Mouse (Mus musculus) induced T-regulatory cell, adult 2 months (primary cell): ENCODE data around the gene Cbln4.

ENCODE experiments used
- DNase-seq: peaks from one replicate; pipeline ENCODE4 v3.0.0-alpha.2; 2012; ENCODE audit warnings: low read depth

The Cbln4 gene

GRCm38 (mm10) chr2:172043235-172043610, at the start of gene Cbln4:
Cbln4 (minus strand) TSS chr2:172043466.
- no peak for DNase-seq

DNA sequence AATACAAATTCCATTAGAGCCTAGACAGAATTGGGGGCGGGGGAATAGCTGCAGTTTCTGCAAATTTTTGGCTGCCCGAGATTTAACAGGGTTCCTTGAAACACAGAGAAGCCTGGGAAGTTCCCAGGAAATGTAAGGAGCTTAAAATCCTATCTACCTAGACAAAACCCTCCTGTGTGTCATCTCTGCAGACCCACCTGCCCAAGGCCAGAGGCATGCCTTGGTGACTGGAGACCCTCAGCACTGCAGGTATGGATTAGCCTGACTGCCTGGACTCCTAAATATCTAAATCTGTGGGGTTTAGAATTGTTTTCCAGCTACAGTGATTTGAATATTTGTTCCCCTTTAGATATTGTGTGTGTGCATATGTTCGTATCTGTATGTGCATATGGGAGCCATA, 35.3 kb upstream of the Cbln4 start:
- no peak for DNase-seq

DNA sequence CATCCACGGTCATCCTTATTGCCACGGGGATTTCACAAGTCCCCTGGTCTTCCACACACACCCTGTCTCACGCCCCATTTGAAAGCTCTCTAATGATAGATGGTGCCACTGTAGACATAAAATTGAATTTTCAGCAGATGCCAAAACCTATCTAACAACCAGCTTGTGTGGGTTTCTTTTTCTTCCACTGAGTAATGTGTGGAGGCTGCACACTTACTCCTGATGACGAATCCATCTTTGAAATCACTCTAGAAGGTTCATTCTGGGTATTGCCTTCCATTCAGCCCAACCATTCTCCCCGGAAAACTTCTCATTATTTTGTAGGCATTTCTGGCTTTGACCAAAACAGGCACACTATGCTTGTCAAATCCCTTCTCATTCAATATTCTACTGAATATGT, 33.0 kb upstream of the Cbln4 start:
- no peak for DNase-seq

- DNase-seq, result no peak
Observed at GRCm38 (mm10) chr2:172062876-172063275, 19.6 kb upstream of the Cbln4 start.

DNA sequence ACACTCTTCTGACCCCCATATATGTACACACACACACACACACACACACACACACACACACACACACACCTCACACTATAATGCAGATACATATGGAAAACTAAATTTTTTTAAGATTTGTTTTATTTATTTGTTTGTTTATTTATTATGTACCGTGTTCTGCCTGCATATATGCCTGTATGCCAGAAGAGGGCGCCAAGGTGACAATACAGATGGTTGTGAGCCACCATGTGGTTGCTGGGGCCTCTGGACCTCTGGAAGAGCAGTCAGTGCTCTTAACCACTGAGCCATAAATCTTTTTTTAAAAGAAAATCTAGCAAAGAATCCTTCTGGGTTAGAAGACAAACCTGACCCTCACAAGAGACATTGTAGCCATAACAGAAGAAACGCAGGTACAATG, 16.5 kb upstream of the Cbln4 start:
- DNase-seq, result no peak

GRCm38 (mm10) chr2:172058936-172059665, 15.8 kb upstream of the Cbln4 start:
- no peak for DNase-seq

DNA sequence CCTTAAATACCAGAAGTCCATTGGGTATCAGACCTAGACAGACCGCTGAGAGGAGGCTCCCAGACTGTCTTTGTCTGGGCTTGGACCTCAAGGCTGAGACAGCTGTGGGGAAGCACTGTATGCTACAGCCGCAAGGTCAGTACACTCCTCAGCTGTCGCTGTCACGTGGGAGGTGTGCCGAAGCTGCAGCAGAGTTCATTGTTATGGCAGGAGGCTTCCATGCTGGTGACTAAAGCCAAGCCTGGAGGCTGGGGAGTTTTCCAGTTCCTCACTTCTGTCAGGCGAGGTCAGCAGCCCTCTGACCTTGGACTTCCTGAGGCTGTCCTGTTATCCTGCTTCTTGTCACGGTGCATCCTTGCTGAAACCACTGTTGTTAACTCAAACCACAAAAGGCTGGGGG, 2.7 kb upstream of the Cbln4 start:
- DNase-seq, result no peak

GRCm38 (mm10) chr2:172042607-172043234, 545 bp downstream of the Cbln4 start:
- no peak for DNase-seq

DNA sequence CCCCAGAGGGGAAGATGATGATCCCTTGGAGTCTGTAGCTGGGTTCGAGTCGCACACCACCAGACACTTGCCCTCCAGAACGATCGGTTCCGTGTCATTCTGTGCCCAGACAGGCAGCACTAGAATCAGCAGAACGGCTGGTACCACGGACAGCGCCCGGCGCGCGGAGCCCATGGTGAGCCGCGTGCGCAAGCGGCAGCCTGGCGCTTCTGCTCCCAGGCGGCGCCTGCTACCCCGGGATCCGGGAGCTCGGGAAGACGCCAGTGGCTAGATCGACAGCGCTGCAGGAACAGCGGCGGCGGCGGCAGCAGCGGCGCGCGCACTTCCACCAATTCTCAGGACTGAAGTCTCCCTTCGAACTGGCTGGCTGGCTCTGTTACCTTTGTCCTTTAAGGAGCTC, 1.1 kb downstream of the Cbln4 start:
- no peak for DNase-seq

GRCm38 (mm10) chr2:172040859-172041258, 2.4 kb downstream of the Cbln4 start:
- no peak for DNase-seq

DNA sequence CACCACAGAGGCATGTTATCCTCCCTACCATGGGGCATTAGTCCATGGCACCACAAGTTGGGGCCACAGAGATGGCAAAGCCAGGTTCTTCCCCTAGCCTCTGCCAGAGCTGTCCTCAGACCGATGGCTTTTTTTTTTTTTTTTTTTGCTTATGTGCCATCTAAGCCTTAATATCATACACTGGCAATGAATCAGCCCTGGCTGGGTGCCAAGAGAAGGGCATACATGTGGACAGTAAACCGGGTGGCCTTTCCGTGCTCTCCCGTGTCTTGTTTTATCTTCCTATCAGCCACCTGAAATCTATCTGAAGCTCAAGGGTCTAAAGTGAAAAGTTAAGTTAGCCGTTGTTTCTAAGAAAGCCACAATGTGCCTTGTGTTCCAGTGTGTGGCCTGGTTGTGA, 3.7 kb downstream of the Cbln4 start:
- no peak for DNase-seq

- no peak for DNase-seq
Observed at GRCm38 (mm10) chr2:172034281-172034680, 9.0 kb downstream of the Cbln4 start.

DNA sequence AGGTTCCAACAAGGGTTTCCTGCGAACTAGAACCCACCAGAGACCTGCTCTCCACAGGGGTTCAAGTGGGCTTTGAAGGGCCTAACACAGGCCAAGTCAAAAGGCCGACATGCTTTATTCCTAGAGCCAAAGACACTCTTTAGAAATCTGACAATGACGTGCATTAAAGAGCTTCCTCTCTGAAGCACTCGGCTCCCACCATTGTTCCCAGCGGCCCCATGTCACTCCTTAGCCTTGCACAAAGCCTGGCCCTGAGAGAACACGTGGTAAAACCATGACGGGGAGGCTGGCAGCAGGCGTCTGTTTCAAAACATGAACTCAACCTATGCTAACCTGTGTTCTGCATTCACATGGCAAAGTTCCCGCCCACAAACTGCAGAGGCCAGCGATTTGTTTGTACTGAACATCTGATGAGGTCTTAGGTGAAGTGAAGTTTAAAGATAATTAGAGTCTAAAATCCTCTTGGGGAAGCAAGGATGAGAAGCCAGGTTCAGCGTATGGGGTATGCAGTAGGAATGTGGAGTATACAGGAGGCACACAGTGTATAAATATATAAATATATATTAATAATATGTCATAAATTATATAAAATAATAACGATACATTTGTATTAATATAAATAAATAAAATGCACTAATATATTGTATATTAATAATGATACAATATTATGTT, 17.7 kb downstream of the Cbln4 start:
- no peak for DNase-seq

- DNase-seq, result no peak
Observed at GRCm38 (mm10) chr2:172006726-172007125, 36.5 kb downstream of the Cbln4 start.

GRCm38 (mm10) chr2:172005970-172006369, 37.3 kb downstream of the Cbln4 start:
- no peak for DNase-seq

DNA sequence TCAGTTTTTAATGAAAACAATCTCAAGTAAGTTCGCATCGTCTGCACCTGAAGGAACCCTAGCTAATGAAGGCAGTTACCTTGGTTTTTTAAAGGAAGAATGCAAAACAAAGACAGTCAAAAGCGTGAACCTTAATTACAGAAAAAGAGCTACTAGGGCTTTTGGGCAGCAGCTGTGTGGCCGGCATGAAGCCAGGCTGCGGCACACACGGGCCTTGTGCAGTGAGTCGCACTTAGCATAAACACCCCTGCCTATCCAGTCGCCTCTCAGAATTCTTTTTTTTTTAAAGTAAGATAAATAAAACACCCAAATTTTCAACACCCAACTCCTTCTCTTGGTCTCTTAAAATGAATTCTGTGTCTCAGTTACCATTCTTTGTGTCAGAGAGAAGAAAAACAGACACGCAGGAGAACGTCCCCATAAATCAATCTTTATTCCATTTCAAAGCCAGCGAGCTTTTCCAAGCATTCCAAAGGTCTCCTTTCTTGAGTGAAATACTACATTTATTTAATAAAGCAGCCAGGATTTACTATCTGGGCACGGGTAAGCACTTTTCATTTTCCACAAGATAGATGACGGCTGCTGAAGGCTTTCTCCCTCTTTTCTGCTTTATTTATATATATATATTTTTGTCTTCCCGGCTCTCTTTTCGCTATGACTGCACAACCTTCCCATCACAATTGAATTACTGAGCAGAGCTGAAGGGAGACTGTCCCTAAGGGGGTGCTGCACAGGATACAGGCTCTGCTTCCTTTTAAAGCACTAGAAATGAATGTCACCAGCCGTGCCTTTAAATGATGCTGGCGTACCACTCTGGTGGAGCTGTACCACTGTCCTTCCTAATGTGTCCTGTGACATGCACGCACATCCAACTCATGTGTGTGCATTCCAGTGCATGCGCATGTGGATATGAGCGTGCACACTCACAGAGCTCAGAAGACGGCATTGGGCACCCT, 39.0 kb downstream of the Cbln4 start:
- no peak for DNase-seq

- no peak for DNase-seq
Observed at GRCm38 (mm10) chr2:171996979-171997686, 46.1 kb downstream of the Cbln4 start.

- DNase-seq, result no peak
Observed at GRCm38 (mm10) chr2:171994861-171995260, 48.4 kb downstream of the Cbln4 start.

DNA sequence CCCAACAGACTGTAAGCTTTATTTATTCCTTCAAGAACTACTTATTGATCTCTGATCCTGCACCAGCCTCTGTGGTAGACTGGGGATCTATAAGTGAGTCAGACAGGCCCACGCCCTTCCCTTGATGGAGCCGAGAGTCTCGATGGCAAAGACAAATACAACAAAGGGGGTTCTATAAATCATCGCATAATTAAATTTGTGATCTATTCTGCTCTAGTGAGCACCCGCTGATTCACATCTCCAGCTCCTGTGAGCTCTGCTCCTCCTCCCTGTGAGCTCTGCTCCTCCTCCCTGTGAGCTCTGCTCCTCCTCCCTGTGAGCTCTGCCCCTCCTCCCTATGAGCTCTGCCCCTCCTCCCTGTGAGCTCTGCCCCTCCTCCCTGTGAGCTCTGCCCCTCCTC, 49.0 kb downstream of the Cbln4 start:
- no peak for DNase-seq

DNA sequence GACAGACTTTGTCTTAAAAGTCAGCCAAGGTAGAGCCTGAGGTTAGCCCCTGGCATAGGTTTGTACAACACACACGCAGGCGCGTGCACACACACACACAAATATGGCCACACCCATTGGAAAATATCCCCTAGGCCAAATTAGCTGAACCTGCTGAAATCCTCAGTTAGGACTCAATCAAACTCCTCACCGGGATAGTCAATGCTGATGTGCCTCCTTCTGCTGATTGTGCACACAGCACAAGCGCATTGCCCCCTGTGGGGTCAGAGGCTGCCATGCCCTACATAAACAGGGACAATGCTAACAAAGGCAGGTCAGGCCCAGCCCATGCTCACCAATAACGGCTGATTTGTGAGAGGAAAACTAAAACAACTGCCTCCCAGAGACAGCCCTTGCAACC, 56.6 kb downstream of the Cbln4 start:
- DNase-seq, result no peak
